Mouse (Mus musculus) common myeloid progenitor, adult 5-6 weeks (primary cell): ENCODE measurements around the gene Idua. TPM values are rescaled to one million over a fixed set of nuclear protein-coding genes. Genes with fewer than 3 reads are reported as not detected.

Source experiments
- ATAC-seq: replicated peaks from 2 replicates; pipeline ENCODE4 v1.8.0; 2016; ENCODE audit warnings: low read depth, mild to moderate bottlenecking, moderate TSS enrichment, inconsistent platforms; ENCODE audit not compliant: poor library complexity, severe bottlenecking
- total RNA-seq: library from RNA; stranded (forward); fragments of 200-1000, 187-1606 nt; gene quantifications from 2 replicates; pipeline ENCODE4 v1.2.3, GENCODE M21; 2017

Idua gene
- total RNA-seq, 1 experiment from 2014 or later: 6.6 TPM

GRCm38 (mm10) chr5:108677605-108678295, 17.6 kb downstream of the Idua start:
- no peak for ATAC-seq

GRCm38 (mm10) chr5:108678296-108678854, 18.2 kb downstream of the Idua start:
- ATAC-seq: no peak

DNA sequence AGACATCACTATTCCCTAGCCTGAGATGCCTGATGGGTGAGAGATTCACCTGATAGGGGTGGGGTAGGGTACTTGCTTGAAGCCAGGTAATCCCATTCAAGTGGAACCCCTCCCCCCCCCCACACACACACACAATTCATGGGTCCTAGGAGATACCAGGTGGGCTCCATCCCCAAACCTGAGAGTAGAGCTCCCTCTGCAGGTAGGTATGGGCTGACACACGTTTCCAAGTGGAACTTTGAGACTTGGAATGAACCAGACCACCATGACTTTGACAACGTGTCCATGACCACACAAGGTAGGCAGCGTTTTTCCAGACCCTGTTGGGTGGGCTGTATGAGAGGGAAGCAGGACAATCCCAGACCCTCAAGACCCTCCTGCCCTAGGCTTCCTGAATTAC, 19.8 kb downstream of the Idua start:
- no peak for ATAC-seq

DNA sequence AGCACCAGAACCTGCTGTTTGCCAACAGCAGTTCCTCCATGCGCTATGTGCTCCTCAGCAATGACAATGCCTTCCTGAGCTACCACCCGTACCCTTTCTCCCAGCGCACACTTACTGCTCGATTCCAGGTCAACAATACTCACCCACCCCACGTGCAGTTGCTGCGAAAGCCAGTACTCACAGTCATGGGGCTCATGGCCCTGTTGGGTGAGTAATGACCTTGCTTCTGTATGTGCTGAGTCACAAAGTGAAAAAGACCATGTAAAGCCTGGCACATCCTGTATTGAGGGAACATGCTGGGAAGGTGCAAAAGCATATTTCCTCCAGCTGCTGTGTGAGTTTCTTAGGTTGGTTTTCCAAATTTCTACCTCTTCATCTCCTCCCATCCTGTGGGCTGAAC, 20.7 kb downstream of the Idua start:
- ATAC-seq: no peak

DNA sequence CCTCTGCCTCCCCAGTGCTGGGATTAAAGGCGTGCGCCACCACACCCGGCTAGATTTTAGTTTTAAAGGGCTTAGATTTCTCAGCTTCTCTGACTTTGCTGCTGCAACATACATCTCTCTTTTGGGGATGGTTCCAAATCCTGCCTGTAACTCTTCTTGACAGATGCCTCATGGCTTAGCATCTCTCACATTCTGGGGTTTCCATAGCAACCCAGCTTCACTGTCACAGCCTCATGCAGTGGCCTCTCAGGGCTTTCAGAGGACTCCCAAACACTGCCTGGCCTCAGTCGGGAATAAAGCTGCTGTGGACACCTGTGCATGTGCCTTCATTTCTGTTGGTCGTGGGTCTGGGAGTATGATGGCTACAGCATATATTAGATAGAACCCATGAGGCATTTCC, 29.0 kb downstream of the Idua start:
- no peak for ATAC-seq

GRCm38 (mm10) chr5:108691152-108691551, 31.0 kb downstream of the Idua start:
- no peak for ATAC-seq

- ATAC-seq: peak; percentile 52
These were observed 32.1 kb downstream of the Idua start, which contains the start of gene Fgfrl1 for GRCm38 (mm10) chr5:108692271-108692670. TSS of gene Fgfrl1 (plus strand) at chr5:108692382.

DNA sequence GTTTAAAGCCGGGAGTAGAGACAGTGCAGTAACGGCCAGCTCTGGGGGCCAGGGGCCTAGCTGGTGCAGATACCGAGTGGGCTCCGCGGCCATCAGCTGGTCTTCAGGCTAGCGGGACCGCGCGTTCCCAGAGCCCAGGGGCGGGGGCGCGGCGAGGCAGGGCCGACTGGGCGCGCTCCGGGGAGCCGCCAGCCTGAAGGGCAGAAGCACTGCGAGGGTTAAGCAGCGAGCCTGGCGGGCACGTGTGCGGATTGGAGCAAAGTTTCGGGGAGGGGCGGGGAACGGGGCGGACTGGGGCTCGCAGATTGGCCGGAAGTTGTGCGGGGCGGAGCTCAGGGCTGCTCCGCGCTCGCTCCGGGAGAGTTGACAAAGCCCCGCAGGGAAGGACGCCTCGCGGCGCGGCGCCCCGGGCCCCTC, 33.7 kb downstream of the Idua start:
- ATAC-seq: peak; percentile 81

DNA sequence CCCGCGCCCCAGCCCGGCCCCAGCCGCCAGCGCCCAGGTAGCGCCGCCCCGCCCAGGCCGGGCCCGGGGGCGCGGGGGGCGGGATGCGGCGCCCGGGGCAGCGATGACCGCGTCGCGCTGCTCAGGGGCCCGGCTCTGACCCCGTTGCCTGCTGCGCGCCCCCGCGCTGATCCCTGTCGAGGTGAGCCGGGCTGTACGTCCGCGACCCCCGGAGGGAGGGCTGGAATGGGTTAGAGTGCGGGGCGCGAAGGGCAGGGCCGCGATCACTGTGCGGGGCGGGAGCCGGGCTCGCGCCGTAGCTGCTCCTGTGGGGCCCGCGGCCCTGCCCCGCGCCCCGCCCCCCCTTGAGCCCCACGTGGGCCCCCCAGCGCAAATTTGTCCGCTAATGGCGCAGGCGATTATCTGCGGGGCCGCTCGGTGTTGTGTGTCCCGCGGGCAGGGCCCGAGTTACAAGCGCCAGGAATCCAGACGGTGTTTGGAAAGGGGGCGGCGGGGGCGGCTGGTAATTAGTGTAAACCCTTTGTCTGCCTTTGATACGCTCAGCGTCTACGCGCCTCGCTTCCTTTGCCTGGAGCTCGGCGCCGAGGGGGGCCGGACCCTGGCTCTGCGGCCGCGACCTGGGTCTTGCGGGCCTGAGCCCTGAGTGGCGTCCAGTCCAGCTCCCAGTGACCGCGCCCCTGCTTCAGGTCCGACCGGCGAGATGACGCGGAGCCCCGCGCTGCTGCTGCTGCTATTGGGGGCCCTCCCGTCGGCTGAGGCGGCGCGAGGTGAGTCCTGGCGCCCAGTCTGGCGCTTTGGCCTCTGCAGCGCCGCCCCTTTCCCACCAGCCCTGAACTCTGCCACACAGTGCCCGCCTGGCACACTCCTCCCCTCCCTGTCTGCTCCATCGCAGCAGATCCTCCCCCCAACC, 34.5 kb downstream of the Idua start:
- ATAC-seq: peak; percentile 43

DNA sequence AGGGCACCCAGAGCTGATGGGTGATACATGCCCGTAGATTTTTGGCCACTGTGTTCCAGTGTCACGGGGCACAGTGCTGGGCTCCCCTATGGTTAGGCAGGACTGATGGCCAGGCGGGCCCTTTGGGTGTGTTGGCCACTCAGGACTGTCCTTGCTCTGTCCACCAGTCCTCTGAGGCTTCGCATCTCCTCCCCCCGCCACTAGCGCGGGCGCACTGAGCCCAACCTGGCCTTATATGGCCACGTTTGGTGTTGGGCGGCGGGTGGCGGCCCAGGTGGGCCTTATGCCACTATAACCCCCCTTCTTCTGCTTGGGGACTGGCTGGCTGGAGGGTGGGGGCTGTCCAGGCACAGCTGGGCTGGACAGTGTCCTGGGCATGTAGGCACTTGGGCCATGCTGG, 35.7 kb downstream of the Idua start:
- no peak for ATAC-seq

GRCm38 (mm10) chr5:108696542-108696941, 36.4 kb downstream of the Idua start:
- no peak for ATAC-seq

- ATAC-seq: no peak
These were observed 37.2 kb downstream of the Idua start for GRCm38 (mm10) chr5:108697341-108697753.

DNA sequence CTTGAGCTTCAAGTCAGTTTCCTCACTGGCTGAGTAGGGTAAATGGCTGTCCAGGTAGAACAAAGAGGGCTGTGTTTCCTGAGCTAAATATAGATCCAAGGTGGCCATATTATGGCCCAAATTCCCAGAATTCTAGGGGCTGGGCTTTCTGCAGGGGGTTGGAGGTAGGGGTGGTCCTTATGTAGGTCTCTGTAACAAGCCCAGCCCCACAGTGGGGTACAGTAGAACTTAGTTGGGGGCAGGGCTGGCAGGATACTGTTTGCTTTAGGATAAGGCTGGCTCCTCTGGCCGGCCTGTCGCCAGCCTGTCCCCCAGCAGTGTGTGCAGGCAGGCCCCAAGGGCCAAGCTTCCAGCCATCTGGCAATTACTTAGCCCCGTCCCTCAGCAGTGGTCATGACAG, 40.2 kb downstream of the Idua start:
- ATAC-seq: no peak

GRCm38 (mm10) chr5:108701341-108702021, 41.4 kb downstream of the Idua start:
- no peak for ATAC-seq

DNA sequence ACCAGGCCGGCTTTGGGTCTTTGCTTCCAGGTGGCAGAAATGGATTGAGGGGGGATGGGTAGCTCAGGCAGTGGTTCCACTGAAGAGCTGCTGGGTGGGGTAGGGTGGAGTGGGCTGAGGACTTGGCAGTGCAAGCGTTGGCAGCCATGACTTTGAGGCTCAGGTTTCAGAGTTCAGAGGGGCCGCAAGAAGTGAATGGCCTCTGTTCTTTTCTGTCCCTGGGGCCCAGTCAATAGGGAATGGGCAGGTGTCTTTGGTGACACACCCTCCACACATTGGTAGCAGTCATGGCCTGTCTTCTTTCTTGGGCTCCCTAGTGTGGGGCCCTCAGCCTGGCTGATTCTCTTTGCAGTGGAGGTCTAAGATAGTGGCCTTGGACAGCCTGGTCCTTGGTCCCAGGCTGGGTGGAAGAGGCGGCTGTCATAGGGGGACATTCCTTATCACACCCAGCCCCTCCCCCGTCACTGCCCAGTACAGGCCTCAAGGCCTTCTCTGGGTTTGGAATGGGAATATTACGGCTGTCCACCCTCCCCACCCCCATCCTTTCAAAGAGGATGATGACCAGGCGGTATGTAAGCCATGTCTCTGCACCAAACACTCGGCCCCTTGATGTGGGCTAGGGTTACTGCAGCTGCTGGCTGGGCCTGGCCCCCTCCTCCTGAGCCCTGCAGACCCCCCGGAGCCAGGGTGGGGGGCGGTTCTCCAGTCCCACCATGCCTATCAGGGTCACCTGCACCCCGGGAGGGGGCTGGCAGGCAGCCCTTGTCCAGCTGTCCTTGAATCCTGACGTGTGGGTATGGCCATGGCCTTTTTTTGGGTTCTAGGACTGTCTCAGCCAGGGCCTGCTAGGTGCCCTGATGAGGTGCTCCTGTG, 43.9 kb downstream of the Idua start:
- ATAC-seq: no peak

DNA sequence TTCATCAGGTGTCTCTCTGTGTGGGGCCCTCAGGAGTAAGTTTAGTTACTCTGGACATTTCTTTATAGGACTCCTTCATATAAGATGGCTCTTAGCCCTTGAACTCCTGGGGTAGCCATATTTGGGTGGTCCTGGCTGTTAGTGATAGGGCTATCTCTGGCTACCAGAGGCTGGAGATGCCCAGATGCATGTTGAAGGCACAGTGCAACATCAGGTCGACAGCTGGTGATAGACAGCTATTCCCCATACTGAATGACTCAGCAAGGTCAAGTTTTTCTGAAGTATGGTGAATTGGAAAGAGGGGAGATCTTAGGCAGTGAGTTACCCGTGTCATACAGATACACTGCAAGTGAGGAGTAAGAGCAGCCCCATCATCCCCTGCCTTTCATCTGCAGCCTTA, 47.6 kb downstream of the Idua start:
- no peak for ATAC-seq

- ATAC-seq: no peak
These were observed 48.3 kb downstream of the Idua start for GRCm38 (mm10) chr5:108708419-108708818.

GRCm38 (mm10) chr5:108708981-108709731, 49.0 kb downstream of the Idua start:
- no peak for ATAC-seq

GRCm38 (mm10) chr5:108711968-108712367, 51.8 kb downstream of the Idua start:
- no peak for ATAC-seq
